Mouse (Mus musculus): ENCODE measurements around the gene Psmd4. TPM values are rescaled to one million over a fixed set of nuclear protein-coding genes. Genes with fewer than 3 reads are reported as not detected.
"Not testable (repeated sequence)": the region's sequence is repeated elsewhere in the genome, so short reads cannot be mapped to it uniquely, and the experiment has no call there.

Gene Psmd4
- 100 to 1,000 TPM; 222 to 224 TPM for total RNA-seq (2021)
- long read RNA-seq, experiment 1, transcript Psmd4-201 (10 exons, 1,276 nt): minor isoform, 99 of 240 reads
- long read RNA-seq, experiment 1, transcript Psmd4-202 (10 exons, 1,332 nt): major isoform, 115 of 240 reads
- long read RNA-seq, experiment 1, partial matches to known transcripts: 10 of 240 reads
- long read RNA-seq, experiment 1, other reads (novel, unspliced or antisense): 16 of 240 reads
- long read RNA-seq, experiment 2, transcript Psmd4-202 (10 exons, 1,332 nt): major isoform, 151 of 282 reads
- long read RNA-seq, experiment 2, transcript Psmd4-201 (10 exons, 1,276 nt): minor isoform, 100 of 282 reads
- long read RNA-seq, experiment 2, partial matches to known transcripts: 14 of 282 reads
- long read RNA-seq, experiment 2, other reads (novel, unspliced or antisense): 17 of 282 reads

DNA sequence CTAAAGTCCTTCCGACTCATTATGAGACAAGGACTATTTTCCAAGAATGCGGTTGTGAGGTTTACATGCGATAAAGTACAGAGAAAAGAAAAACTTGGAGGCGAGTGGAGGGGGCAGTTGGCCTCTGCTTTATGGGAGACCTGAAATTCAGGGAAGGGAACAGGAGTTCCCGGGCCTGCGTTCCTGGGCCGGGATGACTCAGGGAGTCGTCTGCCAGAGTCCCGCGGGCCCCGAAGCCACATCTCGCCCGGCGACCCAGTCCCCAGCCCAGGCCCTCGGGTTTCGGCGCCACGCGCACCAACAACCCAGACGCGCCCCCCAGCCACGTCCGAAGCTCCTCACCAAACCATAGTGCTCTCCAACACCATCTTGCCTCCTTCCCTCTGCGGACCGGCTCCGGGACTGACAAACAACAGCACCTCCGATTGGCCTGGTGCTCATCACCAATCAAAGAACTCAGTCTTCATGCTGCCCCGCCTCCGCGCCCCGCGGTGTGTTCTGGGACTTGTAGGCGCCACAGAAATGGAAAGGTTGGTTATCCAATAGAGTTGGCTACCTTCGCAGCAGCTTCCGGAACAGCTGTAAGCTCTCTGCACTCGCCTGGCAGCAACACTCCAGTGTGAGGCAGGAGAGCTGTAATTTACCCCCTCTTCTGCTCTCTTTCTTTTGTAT is at the start of gene Psmd4:
Psmd4 (minus strand) TSS at position 449 of the 672 bp plus-strand sequence.
- DNase-seq (ENCODE audit: low spot score): peak; percentile 99

DNA sequence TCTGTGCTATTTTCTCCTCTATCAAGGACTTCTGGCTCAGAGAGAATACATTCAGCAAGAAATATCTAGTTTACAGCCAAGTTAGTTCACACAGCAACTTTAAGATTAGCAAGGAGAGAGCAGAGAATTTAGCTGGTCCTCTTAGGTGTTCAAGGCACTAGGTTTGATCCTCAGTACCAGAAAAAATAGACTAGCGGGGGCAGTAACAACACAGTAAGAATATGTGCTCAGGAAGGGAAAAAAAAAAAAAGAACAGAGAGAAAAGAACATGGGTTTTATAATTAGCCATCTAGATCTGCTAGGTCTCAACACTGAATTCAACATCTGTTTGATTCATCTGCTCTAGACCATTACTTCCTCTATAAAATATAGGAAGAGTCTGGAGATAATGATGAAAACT is 45.7 kb upstream of the Psmd4 start:
- no peak for DNase-seq (ENCODE audit: low spot score)

DNA sequence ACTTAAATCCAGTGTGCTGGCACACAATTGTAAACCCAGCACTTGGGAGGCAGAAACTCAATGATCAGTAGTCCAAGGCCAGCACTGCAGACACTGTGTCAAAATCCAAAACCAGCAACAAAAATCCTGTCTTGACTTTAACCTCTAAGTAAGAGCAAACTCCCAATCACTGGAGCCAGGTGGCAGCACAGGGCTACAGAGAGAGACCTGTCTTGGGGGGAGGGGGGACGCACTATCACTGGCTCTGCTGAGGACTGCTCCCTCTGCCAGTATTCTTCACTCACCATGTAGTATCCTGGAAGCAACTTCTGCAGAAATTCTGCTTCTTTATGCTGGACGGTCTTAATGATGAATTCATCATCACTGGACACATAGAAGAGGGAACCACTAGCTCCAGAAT is 29.2 kb upstream of the Psmd4 start:
- DNase-seq (ENCODE audit: low spot score): peak; percentile 34

DNA sequence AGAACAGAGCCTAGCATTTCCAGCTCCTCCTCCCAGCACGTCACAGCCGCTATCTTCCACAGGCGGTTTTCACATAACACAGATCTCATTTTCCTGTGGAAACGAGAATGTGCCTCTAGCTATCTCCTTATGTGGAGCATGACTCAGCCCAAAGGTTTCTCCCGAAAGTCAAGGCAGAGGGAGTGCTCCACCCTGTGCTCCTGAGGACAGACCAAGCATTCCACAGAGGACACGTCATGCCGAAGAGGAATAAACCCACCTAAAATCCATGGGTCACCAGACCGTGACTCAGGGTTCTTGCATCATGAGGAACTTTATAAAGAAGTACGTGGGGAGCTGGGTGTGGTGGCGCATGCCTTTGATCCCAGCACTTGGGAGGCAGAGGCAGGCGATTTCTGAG is 24.2 kb upstream of the Psmd4 start:
- no peak for DNase-seq (ENCODE audit: low spot score)

DNA sequence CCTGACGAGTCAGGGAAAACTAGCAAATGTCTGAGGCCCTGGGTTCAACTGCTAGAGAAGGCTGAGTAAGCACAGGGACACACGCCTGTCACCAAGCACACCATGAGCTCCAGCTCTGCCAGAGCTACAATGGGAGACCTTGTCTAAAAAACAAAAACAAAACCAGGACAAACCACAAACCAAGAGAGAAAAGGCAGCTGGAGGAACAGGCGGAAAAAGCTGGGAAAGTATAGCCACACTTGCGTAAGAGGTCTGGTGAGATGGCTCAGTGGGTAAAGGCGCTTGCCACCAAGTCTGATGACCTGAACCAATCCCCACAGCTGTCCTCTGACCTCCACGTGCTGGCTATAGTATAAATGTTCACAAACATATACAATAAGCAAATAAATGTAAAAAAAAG is 23.7 kb upstream of the Psmd4 start:
- no peak for DNase-seq (ENCODE audit: low spot score)

DNA sequence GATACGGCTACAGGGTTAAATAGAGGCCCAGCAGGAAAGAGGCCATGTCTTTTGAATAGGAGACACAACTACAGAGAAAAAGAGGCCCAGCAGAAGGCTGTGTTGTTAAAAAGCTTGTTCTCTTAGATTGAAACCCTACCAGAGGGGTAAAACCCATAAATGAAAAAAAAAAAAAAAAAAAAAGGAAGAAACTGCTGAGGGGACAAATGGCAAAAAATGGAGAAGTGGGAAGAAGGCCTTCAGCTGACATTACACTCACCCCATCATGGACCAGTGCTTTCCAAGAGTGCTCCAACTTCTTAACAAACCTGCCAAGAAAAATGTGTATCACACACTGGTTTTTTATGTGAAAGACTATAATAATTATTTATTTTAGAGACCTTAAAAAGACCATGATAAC is 23.1 kb upstream of the Psmd4 start:
- DNase-seq (ENCODE audit: low spot score): no peak

DNA sequence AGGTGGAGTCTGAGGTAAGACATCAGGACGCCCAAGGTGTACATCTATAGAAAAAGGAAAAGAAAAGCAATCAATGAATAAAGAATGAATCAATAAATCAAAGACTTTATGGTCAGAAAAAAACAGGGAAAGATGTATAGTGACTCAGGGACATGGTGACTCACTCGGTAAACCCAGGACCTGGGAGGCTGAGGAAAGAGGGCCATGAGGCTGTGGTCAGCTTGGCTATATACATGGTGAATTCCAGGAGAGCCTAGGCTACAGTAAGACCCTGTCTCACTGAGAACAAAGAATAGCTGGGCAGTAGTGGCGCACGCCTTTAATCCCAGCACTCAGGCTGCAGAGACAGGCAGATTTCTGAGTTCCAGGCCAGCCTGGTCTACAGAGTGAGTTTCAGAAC is 21.3 kb upstream of the Psmd4 start:
- DNase-seq (ENCODE audit: low spot score): no peak

DNA sequence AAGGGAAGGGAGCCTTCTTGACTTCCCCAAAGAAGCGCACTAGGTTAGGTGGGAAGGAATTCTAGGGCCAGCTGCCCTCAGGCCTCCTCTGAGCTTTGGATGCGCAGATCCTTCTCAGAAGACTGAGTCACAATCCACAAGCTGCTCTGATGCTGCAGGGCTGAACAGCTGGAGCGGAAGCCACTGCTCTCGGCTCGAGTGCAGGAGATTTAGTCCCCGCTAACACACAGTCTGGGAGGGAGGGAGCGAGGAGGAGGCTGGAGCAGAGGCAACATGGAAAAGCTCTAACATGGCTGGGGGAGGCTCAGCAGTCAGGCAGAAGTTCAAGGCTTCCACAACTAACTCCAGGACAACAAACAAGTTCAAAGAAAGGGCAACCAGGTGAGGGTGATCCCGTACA is 15.7 kb upstream of the Psmd4 start:
- no peak for DNase-seq (ENCODE audit: low spot score)

DNA sequence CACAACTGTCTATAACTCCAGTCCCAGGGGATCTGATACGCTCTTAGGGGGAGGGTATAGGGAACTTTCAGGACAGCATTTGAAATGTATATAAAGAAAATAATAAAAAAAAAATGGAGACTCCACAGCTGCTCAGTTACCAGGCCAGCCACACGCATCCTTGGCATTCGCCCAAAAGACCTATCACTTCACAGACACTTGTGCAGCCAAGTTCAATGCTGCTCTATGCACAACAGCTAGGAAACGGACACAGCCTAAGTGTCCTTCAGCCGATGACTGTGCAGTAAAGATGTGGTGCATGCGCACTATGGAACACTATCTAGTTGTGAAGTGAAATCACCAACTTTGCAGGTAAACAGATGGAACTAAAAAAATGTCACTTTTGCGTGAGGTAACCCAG is 13.9 kb upstream of the Psmd4 start:
- DNase-seq (ENCODE audit: low spot score): no peak

DNA sequence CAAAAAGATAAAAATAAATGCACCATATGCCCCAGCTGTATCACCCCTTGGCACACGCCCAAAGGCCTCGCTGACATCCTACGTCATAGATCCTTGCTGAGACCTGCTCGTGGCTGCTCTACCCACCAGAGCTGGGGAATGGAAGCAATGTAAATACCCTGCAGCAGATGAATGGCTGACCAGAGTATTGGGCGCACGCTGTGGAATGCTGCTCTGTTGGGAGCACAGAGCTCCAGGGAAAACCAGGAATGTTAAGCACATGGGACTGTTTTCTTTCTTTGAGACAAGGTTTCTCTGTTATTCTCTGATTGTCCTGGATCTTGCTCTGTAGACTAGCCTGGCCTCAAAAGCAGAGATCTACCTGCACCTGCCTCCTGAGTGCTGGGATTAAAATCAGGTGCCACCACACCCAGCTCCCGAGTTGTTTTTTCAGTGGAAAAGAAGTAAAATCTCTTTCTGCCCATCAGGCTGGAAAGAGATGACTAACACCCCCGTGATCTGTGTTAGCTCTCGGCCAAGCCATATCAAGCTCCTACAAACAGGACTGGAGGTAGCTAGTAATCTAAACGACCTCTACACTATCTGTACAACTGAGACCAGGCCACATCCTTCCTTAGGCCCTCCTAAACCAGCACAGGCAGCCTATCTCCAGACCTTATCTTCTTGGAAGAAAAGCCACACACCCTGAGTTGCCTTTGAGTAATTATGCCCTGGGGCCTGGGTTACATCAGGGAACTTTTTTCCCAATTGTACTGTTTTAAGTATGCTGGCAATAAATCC is 12.3 kb upstream of the Psmd4 start:
- no peak for DNase-seq (ENCODE audit: low spot score)

DNA sequence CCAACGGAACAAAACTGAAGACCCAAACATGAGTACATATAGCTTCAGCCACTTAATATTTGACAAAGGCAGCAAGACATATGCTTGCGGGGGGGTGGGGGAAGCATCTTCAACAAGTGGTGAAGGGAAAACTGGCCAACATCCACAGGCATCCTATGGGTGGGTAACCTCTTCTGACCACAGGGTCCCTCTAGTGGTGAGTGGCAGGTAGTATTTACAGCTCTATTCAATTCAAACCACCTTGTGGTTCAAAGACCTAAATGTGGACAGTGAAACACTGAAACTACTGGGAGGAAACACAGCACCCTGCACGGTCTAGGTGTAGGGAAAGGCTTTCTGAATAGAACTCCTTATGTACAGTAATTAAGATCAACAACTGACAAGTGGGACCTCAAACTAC is 11.3 kb upstream of the Psmd4 start:
- DNase-seq (ENCODE audit: low spot score): peak; percentile 20

DNA sequence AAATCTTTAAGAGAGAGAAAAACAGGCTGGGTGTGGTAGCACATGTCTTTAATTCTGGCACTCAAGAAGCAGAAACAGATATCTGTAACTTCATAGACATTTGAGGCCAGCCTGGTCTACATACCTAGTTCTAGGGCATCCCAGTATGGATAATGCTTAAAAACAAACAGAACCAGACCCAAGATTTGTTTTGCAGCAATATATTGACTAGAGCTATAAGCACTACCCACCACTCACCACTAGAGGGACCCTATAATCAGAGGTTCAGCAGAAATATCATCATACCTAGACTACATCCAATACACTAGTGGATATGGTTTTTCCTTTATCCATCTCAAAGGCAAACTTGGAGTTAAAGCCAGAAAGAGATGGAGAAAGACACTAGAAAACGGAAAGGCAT is 10.5 kb upstream of the Psmd4 start:
- peak; percentile 43 for DNase-seq (ENCODE audit: low spot score)

DNA sequence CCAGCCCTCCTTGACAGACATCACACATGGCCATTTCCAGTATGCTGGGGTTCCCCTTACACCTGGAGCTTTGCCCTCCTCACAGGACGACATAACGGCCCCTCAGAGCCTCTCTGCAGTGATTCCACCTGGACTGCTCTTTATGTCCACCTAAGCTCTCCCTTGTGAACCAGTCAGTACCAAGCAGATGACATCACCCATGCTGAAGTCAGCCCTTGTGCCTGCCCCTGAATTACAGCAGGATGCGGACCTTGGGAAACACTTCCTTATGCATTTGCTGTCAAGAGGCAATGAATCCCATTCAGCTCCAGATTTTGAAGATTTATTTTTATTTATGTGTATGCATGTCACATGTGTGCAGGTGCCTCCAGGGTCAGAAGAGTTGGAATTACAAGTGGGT is 5.5 kb upstream of the Psmd4 start:
- DNase-seq (ENCODE audit: low spot score): no peak

DNA sequence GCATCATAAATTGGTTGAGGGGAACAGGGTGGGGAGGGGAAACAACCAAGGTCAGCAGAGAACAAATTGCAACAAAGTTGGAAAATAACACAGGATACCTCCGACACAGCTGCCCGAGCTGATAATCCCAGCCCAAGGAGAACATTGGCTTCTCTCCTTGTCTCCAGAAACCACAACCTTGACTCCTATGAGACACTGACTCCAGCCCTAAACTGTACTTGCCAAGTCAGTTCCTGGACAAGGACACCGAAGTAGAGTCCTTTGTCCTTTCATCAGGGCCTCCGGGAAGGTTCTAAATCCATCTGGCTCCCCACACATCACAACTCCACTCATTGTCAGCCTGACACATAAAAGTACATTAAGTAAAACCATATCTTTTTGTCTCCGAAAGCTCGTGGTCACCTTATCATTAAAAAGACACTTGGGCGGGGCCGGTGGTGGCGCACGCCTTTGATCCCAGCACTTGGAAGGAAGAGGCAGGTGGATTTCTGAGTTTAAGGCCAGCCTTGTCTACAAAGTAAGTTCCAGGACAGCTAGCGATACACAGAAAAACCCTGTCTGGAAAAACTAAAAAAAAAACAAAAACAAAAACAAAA is 4.1 kb upstream of the Psmd4 start:
- no peak for DNase-seq (ENCODE audit: low spot score)

DNA sequence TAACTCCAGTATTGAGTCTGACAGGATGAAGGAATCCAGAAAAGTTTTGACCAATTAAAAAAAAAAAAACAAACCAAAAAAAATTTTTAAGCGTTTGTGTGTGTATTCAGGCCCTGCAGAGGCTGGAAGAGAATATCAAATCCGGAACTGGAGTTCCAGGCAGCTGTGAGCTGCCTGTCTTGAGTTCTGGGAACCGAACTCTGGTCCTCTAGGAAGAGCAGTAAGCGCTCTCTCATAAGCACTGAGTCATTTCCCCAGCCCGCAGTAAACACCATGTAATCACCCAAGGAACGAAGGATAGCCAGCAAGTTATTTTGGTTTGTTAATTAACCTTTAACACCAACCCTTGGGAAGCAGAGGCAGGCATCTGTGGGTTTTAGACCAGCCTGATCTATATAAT is 837 bp upstream of the Psmd4 start:
- no peak for DNase-seq (ENCODE audit: low spot score)

DNA sequence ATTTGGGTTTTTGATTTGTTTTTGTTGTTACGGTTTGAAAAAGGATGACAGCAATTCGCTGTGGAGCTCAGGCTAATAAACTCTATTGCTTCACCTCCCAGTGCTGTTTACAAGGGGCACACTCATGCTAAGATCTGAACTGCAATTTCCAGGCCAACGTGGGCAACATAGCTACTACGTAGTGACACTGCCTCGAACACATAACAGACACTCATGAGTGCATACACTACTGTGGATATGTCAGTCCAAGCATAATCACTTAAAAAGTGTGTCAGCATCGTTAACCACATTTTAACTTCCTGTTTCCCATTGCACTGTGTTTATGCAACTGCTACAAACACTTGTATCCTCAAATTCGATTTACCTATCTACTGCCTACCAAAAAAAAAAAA is 420 bp upstream of the Psmd4 start:
- DNase-seq (ENCODE audit: low spot score): no peak

DNA sequence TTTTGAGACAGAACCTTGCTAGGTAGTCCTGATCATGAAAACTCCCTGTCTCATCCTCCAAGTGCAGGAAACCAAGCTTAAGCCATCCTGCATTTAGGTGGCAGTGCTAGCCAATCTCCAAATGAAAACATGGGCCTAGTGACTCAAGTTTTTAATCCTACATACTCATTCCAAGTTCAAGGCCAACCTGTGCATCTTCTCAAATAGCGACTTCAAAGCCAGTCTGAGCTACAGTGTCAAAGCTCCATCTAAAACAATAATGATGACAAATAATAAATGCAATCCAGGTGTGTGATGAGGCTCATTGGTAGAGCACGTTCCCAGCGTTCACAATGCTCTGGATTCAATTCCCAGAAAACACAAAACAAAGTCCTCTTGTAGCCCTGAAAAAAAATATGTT is 789 bp downstream of the Psmd4 start:
- no peak for DNase-seq (ENCODE audit: low spot score)

DNA sequence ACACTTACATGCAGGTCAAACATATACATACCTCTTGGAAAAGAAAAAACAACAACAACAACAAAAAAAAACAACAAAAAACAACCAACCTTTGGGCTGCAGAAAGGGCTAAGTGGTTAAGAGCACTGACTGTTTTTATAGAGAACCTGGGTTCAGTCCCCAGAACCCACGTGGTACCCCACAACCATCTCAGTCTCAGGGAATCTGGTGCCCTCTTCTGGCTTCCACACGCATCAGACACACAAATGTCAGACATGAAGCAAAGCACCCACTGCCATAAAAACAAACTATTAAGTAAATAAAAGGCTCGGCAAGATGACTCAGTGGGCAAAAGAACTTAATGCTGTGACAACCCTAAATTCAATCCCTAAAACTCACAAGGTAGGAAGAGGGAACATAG is 12.5 kb downstream of the Psmd4 start:
- DNase-seq (ENCODE audit: low spot score): no peak

DNA sequence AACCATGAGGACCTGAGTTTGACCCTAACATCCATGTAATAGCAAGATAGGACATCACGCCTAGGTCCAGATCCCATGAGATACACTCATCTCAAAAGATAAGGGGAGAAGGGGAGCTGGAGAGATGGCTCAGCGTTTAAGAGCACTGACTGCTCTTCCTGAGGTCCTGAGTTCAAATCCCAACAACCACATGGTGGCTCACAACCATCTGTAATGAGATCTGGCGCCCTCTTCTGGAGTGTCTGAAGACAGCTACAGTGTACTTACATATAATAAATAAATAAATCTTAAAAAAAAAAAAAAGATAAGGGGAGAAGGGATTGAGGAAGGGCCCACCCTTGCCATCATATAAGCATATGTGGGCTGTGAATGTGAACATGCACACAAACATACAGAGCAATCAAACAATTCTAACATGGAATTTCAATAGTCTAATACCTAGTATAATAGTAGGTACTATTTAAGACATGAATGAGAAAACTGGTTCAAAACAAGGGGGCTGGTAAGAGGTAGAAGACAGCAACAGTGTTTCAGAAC is 13.1 kb downstream of the Psmd4 start:
- DNase-seq (ENCODE audit: low spot score): not testable (repeated sequence)

DNA sequence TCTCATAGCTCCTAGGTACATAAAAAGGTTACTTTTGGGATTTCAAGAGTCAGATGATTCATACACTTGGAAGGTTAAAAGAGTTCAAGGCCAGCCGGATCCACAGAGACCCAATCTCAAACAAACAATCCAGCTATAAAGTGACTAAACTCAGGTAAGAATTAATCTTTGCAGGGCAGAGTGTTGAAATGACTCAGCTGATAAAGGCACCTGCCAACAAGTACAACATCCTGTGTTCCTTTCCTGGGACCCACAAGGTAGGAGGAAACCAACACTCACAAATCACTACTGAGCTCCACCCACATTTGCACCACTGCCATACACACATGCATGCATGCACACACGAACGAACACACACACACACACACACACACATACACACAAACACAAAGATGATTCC is 13.8 kb downstream of the Psmd4 start:
- no peak for DNase-seq (ENCODE audit: low spot score)

DNA sequence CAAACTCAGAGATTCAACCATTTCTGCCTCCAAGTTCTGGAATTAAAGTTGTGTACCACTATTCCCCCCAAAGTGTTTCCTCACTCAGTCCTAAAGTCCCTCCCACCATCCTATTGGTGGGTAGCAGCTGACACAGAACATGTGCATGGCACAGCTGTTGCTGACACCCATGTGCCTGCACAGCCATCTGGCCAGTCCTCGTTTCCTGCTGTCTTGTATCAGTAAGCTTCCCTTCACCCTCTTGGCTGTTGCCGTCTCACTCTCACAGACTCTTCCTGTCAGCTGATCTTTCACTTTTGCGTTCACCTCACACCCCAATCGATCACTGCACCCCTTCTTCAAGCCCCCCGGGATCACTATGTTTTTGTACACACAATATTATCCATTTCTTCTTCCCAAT is 14.7 kb downstream of the Psmd4 start:
- no peak for DNase-seq (ENCODE audit: low spot score)

All from gastrocnemius, adult 18-20 months (tissue).